Mouse (Mus musculus) small intestine, adult 2 months (tissue): ENCODE results near the gene Fam71a.

ENCODE experiments used
- CTCF ChIP-seq: fragments of 200-500 bp; IDR thresholded peaks from 2 replicates; pipeline ENCODE4 v1.5.1; 2012; ENCODE audit warnings: low read depth, mild to moderate bottlenecking, control low read depth, inconsistent platforms, low read length, moderate library complexity, mixed read lengths; ENCODE audit not compliant: insufficient replicate concordance, insufficient read length; ENCODE audit errors: extremely low read depth
- POLR2A ChIP-seq: fragments of 200-500 bp; IDR thresholded peaks from 2 replicates; pipeline ENCODE4 v1.6.1; 2012; ENCODE audit warnings: low read depth, mild to moderate bottlenecking, control low read depth, inconsistent platforms, low read length, moderate library complexity

DNA sequence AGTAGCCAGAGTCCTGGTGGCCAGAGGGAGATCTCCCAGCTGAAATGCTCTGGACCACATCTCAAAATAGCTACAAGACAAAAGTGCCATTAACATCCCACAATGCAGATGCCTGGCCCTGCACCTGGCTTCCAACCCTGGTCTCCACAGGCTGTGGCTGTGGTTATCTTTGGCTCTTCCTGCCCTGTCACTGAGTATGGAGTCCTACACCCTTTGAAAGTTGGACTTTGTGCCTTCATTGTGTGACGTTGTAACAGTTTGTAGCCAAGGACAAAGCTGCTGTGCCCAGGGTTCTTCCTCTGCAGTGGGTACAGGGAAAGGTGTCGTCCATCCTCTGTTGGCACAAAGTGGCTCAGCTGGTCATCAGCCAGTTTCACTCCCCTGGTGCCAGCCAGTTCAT, 5.8 kb upstream of the Fam71a start:
- no peak for TF ChIP-seq POLR2A
- TF ChIP-seq CTCF = no peak
